Comparison of ENCODE assay signal across 15 mouse cellular contexts in genomic region chr13:113835921-113836320, GRCm38 (mm10).
"Had no signal": no experiment of that assay in that cellular context is flagged by ENCODE, and none has a peak within 500 bp of the region (broad histone marks: within the 10 kb centered on the region; RNA-seq: fewer than 3 reads in every experiment).

No protein-coding gene starts in this region.

- DNase-seq: heart, postnatal 10 days; heart, postnatal 14 days; heart, postnatal 36 days; heart, postnatal 4 days; kidney, adult 11 months; kidney, adult 18-20 months; kidney, adult 2 months; kidney, adult 8-10 months; kidney, adult 9 months; kidney, postnatal 10 days; kidney, postnatal 14 days; kidney, postnatal 25 days; kidney, postnatal 36 days; kidney, postnatal 4 days; layer of hippocampus, postnatal 36 days had no signal
